1 mouse cellular context compared by ENCODE assay signal in genomic region chr11:48799921-48800701, GRCm38 (mm10).
TF ChIP-seq lines count a peak whose summit lies in the region.

TSS of gene Rack1 (plus strand) at chr11:48800332.

TF ChIP-seq in CH12.LX, 34 proteins besides CTCF, POLR2A, EP300 and RAD21 (continued from another document):
- TF ChIP-seq MAFK (IDR thresholded peaks at IDR 0.05; ENCODE audit: insufficient replicate concordance, low read length) (0 out of 2 replicates have a peak, but pooled peaks have one; percentile 33), UBTF (IDR thresholded peaks at IDR 0.05; ENCODE audit: low read depth, low read length) (0 out of 2 replicates have a peak, but pooled peaks have one; percentile 27)
